Mouse (Mus musculus) cerebellum, adult (tissue): ENCODE results near the gene Olfr821.
"Not testable (repeated sequence)": the region's sequence is repeated elsewhere in the genome, so short reads cannot be mapped to it uniquely, and the experiment has no call there.

ENCODE experiments used
- ATAC-seq: cut with Nextera tagmentation; 2 replicates; pipeline ENCODE4 v1.9.2; 2017; ENCODE audit warnings: mild to moderate bottlenecking, moderate library complexity, mixed read lengths; ENCODE audit not compliant: insufficient number of reproducible peaks, low FRiP score, low TSS enrichment

Gene Olfr821

GRCm38 (mm10) chr10:130030048-130030447 lies at the start of gene Olfr821:
TSS of gene Olfr821 (plus strand) at chr10:130030348.
- no peak for ATAC-seq

- not testable (repeated sequence) for ATAC-seq
Observed at GRCm38 (mm10) chr10:129981867-129982266, 48.3 kb upstream of the Olfr821 start.

DNA sequence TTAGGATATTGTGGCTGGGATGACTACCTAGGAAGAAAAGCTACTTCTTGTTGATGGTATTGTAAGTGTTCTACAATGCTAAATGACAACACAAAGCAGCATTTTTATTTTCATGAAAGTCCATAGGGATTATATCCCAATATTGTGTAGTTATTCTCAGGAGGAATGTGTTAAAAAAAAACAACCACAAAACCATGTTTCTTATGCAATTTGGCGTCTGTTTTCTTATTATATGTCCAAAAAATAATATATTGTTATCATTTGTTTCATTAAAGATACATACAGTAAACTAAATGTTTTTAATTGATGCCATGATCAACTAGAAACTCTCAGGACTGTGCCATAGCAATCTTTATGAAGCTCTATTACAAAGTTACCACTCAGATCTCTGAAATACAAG lies 45.2 kb upstream of the Olfr821 start, which contains the start of gene Gm10310:
TSS of gene Gm10310 (minus strand) at position 101 of the 400 bp plus-strand sequence.
- ATAC-seq, result not testable (repeated sequence)

GRCm38 (mm10) chr10:130004104-130004503 lies 26.0 kb upstream of the Olfr821 start:
- not testable (repeated sequence) for ATAC-seq

GRCm38 (mm10) chr10:130005366-130005765 lies 24.8 kb upstream of the Olfr821 start:
- not testable (repeated sequence) for ATAC-seq

- no peak for ATAC-seq
Observed at GRCm38 (mm10) chr10:130012321-130012720, 17.8 kb upstream of the Olfr821 start, which contains the start of gene Olfr820. TSS of gene Olfr820 (plus strand) at chr10:130012621.

DNA sequence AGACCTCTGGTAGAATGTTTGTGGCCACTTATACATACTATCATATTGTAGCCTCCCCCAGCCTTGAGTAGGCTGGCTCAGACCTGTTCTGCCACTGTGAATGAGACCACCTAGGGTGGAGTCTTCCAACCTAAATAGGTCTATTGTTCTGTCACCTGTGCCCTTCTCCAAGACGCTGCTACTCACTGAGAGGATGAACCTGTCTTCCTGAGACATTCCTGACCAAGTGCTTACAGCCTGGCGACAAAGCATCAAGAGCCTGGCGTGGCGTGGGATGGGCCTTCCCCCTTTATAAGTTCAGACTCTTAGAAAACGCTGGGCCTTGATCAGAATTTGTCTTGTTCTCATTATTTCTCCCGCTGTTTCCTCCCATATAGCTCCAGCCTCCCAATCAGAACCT lies 6.9 kb downstream of the Olfr821 start:
- no peak for ATAC-seq

DNA sequence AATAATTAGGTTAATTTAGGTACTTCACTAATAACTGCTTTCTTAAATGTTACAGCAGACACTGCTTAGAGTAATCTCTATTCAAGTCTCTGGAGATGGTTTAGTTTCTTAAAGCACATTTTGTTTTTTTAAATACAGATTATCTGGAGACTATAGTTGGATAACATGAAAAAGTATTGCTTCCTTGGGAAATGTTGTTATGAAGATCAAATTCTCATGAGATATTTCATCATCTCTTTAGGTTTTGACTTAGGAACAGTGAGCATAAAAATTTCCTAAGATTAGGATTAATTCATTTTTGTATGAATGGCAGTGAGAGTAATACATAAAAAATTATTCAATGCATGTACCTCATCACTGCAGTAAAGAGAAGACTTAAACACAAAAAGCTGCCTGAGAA lies 40.8 kb downstream of the Olfr821 start, which contains the start of gene Olfr822:
TSS of gene Olfr822 (plus strand) at position 301 of the 400 bp plus-strand sequence.
- no peak for ATAC-seq
